Mouse (Mus musculus): ENCODE data around the gene Taar6.

DNA sequence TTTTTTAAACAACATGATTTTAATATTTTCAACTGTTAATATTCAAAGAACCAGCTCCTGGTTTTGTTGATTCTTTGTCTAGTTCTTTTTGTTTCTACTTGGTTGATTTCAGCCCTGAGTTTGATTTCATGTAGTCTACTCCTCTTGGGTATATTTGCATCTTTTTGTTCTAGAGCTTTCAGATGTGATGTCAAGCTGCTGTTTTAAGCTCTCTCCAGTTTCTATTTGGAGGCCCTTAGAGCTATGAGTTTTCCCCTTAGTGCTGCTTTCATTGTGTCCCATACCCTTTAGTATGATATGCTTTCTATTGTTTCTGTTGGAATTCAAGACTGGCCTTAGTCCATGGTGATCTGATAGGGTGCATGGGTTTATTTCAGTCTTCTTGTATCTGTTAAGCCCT is 45.9 kb upstream of the Taar6 start:
- TF ChIP-seq CTCF (IDR thresholded peaks at IDR 0.05; ENCODE audit: low read depth, low read length) (no peak), TAL1 (conservative IDR thresholded peaks at IDR 0.05; ENCODE audit: low read depth, low read length) (no peak), GATA1 (IDR thresholded peaks at IDR 0.05; ENCODE audit: borderline replicate concordance, low read length) (no peak), POLR2AphosphoS5 (IDR thresholded peaks at IDR 0.05; ENCODE audit: insufficient replicate concordance, low read depth, low read length) (no peak), GATA2 (IDR thresholded peaks at IDR 0.05; ENCODE audit: borderline replicate concordance, low read depth, low read length) (no peak)

Measured in G1E (cell line).